Mouse (Mus musculus): ENCODE results near the gene Pla2g2d.

DNA sequence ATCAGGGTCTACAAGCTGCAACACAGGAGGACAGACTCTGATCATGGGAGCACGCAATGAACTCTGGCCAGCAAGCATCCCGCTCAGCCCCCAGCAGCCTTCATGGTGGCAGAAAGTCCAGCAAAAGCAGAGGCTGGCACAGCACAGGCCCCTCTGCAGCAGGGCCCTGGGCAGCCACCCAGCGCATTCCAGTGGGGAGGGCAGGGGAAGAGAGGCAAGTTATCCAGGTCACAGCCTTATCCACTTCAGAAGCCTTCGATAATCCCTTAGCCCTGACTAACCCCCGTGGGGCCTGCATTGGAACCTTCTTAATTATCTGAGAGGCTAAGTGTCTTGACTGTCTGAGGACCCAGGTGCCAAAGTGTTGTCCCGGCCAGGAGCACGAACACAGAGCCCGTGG is 43.6 kb downstream of the Pla2g2d start:
- no peak for TF ChIP-seq POLR2A (IDR thresholded peaks at IDR 0.05; ENCODE audit: low read depth, low read length)
- TF ChIP-seq CTCF (IDR thresholded peaks at IDR 0.05; ENCODE audit: extremely low read depth, insufficient read length, insufficient replicate concordance, low read depth, low read length): no peak
